Mouse (Mus musculus): ENCODE results near the gene Cbx6. TPM values are rescaled to one million over a fixed set of nuclear protein-coding genes. Genes with fewer than 3 reads are reported as not detected.
A peak's percentile ranks its signal among the peaks of the same experiment; 100 is the strongest.
"Not testable (repeated sequence)": the region's sequence is repeated elsewhere in the genome, so short reads cannot be mapped to it uniquely, and the experiment has no call there.

Gene Cbx6
- polyA plus RNA-seq, 1 experiment from 2014 or later = 25.4 TPM

GRCm38 (mm10) chr15:79826221-79826935, 8.1 kb downstream of the Cbx6 start:
- Histone ChIP-seq H3K9me3 (ENCODE audit: control insufficient read depth, low read length) (no peaks in the 10 kb centered on the region), H3K27ac (ENCODE audit: low read depth, low read length) (no peak overlapping the region), H3K9ac (replicated peaks; ENCODE audit: low read depth, low read length) (no peak overlapping the region), H3K4me2 (ENCODE audit: low read depth, low read length) (no peak overlapping the region), H3K4me1 (ENCODE audit: control insufficient read depth, insufficient read depth, low read length) (peaks cover 40% of the 10 kb centered on the region), H3K4me3 (ENCODE audit: low read depth, low read length) (no peak overlapping the region), H3K36me3 (ENCODE audit: control insufficient read depth, insufficient read depth, low read length) (peaks cover 15% of the 10 kb centered on the region), H3K27me3 (ENCODE audit: control insufficient read depth, insufficient read depth, low read length) (no peaks in the 10 kb centered on the region)
- WGBS = 90% methylated on average over 9 of the region's 9 CpGs
- ATAC-seq (ENCODE audit: low read depth) = no peak

- Histone ChIP-seq H3K36me3 (ENCODE audit: control insufficient read depth, insufficient read depth, low read length) (peaks cover 15% of the 10 kb centered on the region), H3K27ac (ENCODE audit: low read depth, low read length) (0 out of 2 replicates have a peak overlapping the region, but pooled peaks have one; percentile 28), H3K4me3 (ENCODE audit: low read depth, low read length) (no peak overlapping the region), H3K9ac (replicated peaks; ENCODE audit: low read depth, low read length) (no peak overlapping the region), H3K27me3 (ENCODE audit: control insufficient read depth, insufficient read depth, low read length) (no peaks in the 10 kb centered on the region), H3K4me1 (ENCODE audit: control insufficient read depth, insufficient read depth, low read length) (peaks cover 40% of the 10 kb centered on the region), H3K9me3 (ENCODE audit: control insufficient read depth, low read length) (no peaks in the 10 kb centered on the region), H3K4me2 (ENCODE audit: low read depth, low read length) (no peak overlapping the region)
- no peak for ATAC-seq (ENCODE audit: low read depth)
- WGBS = 56% methylated on average over 14 of the region's 14 CpGs
These were observed 9.2 kb downstream of the Cbx6 start for GRCm38 (mm10) chr15:79825146-79825825.

DNA sequence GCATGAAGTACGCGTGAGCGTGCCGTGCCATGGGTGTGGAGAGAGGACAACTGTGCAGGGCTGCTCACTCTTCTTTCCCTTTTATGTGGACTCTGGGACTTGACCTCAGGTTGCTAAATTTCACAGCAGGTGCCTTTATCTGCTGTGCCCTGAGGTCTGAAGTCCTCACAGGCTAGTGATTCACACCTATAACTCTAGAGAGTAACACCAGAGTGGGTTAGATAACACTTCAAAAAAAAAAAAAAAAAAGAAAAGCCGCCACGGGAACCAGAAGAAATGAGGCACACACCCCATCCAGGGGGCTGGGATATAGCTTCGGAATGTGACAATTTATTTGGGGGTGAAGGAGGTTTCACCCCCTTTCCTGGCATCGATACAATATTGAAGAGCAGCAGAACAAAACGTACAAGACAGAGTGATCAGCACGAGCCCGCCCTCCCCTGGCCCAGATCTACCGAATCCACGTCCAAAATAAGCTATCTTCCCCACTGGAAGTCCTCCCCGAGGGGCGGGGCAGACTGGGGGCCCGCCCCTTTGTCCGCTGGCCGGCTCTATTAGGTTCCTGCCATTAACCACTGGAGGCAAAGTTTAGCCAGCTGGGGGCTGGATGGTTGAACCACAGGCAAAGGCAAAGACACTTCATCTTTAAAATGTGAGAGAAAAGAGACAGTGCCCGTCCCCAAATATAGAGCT, 10.8 kb downstream of the Cbx6 start:
- Histone ChIP-seq H3K4me2 (ENCODE audit: low read depth, low read length) (no peak overlapping the region), H3K9me3 (ENCODE audit: control insufficient read depth, low read length) (no peaks in the 10 kb centered on the region), H3K9ac (replicated peaks; ENCODE audit: low read depth, low read length) (no peak overlapping the region), H3K27ac (ENCODE audit: low read depth, low read length) (no peak overlapping the region), H3K36me3 (ENCODE audit: control insufficient read depth, insufficient read depth, low read length) (peaks cover 13% of the 10 kb centered on the region), H3K4me1 (ENCODE audit: control insufficient read depth, insufficient read depth, low read length) (peaks cover 29% of the 10 kb centered on the region), H3K27me3 (ENCODE audit: control insufficient read depth, insufficient read depth, low read length) (no peaks in the 10 kb centered on the region), H3K4me3 (ENCODE audit: low read depth, low read length) (no peak overlapping the region)
- ATAC-seq (ENCODE audit: low read depth) = no peak
- WGBS = 70% methylated on average over 19 of the region's 19 CpGs

GRCm38 (mm10) chr15:79822265-79823199, 12.0 kb downstream of the Cbx6 start:
- 0 out of 2 replicates have a peak, but pooled peaks cover 4% of the 10 kb centered on the region for H3K36me3 ChIP-seq (ENCODE audit: control insufficient read depth, insufficient read depth, low read length)
- no peak overlapping the region for H3K4me2 ChIP-seq (ENCODE audit: low read depth, low read length)
- no peak overlapping the region for H3K27ac ChIP-seq (ENCODE audit: low read depth, low read length)
- H3K9ac ChIP-seq (replicated peaks; ENCODE audit: low read depth, low read length) = no peak overlapping the region
- H3K4me3 ChIP-seq (ENCODE audit: low read depth, low read length) = no peak overlapping the region
- no peaks in the 10 kb centered on the region for H3K27me3 ChIP-seq (ENCODE audit: control insufficient read depth, insufficient read depth, low read length)
- ATAC-seq (ENCODE audit: low read depth) = no peak
- peaks cover 19% of the 10 kb centered on the region for H3K4me1 ChIP-seq (ENCODE audit: control insufficient read depth, insufficient read depth, low read length)
- H3K9me3 ChIP-seq (ENCODE audit: control insufficient read depth, low read length) = no peaks in the 10 kb centered on the region
- WGBS = 75% methylated on average over 13 of the region's 13 CpGs

DNA sequence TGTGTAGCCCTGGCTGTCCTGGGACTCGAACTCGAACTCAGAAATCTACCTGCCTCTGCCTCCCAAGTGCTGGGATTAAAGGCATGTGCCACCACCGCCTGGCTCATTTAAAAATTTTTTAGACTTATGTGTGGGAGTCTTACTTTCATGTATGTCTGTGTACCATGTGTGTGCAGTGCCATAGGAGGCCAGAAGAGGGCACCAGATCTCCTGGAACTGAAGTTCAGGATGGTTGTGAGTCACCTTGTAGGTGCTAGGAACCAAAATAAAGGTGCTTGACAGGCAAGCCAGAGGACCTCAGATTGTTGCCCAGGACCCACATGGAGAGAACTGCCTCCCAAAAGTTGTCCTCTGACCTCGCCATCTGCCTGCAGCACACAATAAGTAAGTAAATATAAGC, 16.2 kb downstream of the Cbx6 start:
- H3K27me3 ChIP-seq (ENCODE audit: control insufficient read depth, insufficient read depth, low read length) = no peaks in the 10 kb centered on the region
- H3K9ac ChIP-seq (replicated peaks; ENCODE audit: low read depth, low read length) = no peak overlapping the region
- no peak overlapping the region for H3K27ac ChIP-seq (ENCODE audit: low read depth, low read length)
- no peak for ATAC-seq (ENCODE audit: low read depth)
- H3K4me2 ChIP-seq (ENCODE audit: low read depth, low read length) = no peak overlapping the region
- 0 out of 2 replicates have a peak, but pooled peaks cover 4% of the 10 kb centered on the region for H3K36me3 ChIP-seq (ENCODE audit: control insufficient read depth, insufficient read depth, low read length)
- no peaks in the 10 kb centered on the region for H3K4me1 ChIP-seq (ENCODE audit: control insufficient read depth, insufficient read depth, low read length)
- H3K4me3 ChIP-seq (ENCODE audit: low read depth, low read length) = no peak overlapping the region
- WGBS = 91% methylated on average over 4 of the region's 4 CpGs
- no peaks in the 10 kb centered on the region for H3K9me3 ChIP-seq (ENCODE audit: control insufficient read depth, low read length)

- WGBS = 52% methylated on average over 8 of the region's 8 CpGs
- no peak for ATAC-seq (ENCODE audit: low read depth)
- H3K4me3 ChIP-seq (ENCODE audit: low read depth, low read length) = no peak overlapping the region
These were observed 20.7 kb downstream of the Cbx6 start for GRCm38 (mm10) chr15:79813666-79814258.

DNA sequence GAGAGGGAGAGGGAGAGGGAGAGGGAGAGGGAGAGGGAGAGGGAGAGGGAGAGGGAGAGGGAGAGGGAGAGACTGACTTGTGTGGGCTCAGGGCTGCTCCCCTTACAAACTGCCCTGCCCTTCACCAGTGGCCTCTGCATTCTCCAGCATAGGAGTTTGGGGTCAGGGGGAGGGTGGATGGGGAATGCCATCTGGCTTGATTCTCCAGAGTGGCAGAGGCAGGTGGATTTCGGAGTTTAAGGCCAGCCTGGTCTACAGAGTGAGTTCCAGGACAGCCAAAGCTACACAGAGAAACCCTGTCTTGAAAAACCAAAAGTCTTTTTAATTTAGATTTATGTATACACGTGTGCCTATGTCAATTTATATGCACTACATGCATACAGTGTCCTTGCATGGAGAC, 21.6 kb downstream of the Cbx6 start:
- not testable (repeated sequence) for H3K9ac ChIP-seq (replicated peaks; ENCODE audit: low read depth, low read length); H3K4me2 ChIP-seq (ENCODE audit: low read depth, low read length); H3K36me3 ChIP-seq (ENCODE audit: control insufficient read depth, insufficient read depth, low read length); H3K27me3 ChIP-seq (ENCODE audit: control insufficient read depth, insufficient read depth, low read length); ATAC-seq (ENCODE audit: low read depth); H3K4me1 ChIP-seq (ENCODE audit: control insufficient read depth, insufficient read depth, low read length); H3K4me3 ChIP-seq (ENCODE audit: low read depth, low read length); H3K27ac ChIP-seq (ENCODE audit: low read depth, low read length); H3K9me3 ChIP-seq (ENCODE audit: control insufficient read depth, low read length)
- 71% methylated on average over 2 of the region's 2 CpGs for WGBS

More at GRCm38 (mm10) chr15:79813666-79814258, 20.7 kb downstream of the Cbx6 start:
- no peak overlapping the region for H3K9ac ChIP-seq (replicated peaks; ENCODE audit: low read depth, low read length)
- no peaks in the 10 kb centered on the region for H3K36me3 ChIP-seq (ENCODE audit: control insufficient read depth, insufficient read depth, low read length)
- H3K9me3 ChIP-seq (ENCODE audit: control insufficient read depth, low read length) = no peaks in the 10 kb centered on the region
- no peak overlapping the region for H3K27ac ChIP-seq (ENCODE audit: low read depth, low read length)
- no peaks in the 10 kb centered on the region for H3K4me1 ChIP-seq (ENCODE audit: control insufficient read depth, insufficient read depth, low read length)
- no peaks in the 10 kb centered on the region for H3K27me3 ChIP-seq (ENCODE audit: control insufficient read depth, insufficient read depth, low read length)
- H3K4me2 ChIP-seq (ENCODE audit: low read depth, low read length) = no peak overlapping the region

GRCm38 (mm10) chr15:79810997-79811396, 23.5 kb downstream of the Cbx6 start:
- Histone ChIP-seq H3K4me2 (ENCODE audit: low read depth, low read length) (no peak overlapping the region), H3K9ac (replicated peaks; ENCODE audit: low read depth, low read length) (no peak overlapping the region), H3K36me3 (ENCODE audit: control insufficient read depth, insufficient read depth, low read length) (no peaks in the 10 kb centered on the region), H3K4me3 (ENCODE audit: low read depth, low read length) (no peak overlapping the region), H3K4me1 (ENCODE audit: control insufficient read depth, insufficient read depth, low read length) (no peaks in the 10 kb centered on the region), H3K9me3 (ENCODE audit: control insufficient read depth, low read length) (no peaks in the 10 kb centered on the region), H3K27me3 (ENCODE audit: control insufficient read depth, insufficient read depth, low read length) (peaks cover 5% of the 10 kb centered on the region; the same call in 1 of the 2 replicates), H3K27ac (ENCODE audit: low read depth, low read length) (no peak overlapping the region)
- no peak for ATAC-seq (ENCODE audit: low read depth)
- 69% methylated on average over 4 of the region's 4 CpGs for WGBS

All from neural tube, embryonic 14.5 days (tissue).